Mouse (Mus musculus): ENCODE results near the gene Rbl2.

The Rbl2 gene

DNA sequence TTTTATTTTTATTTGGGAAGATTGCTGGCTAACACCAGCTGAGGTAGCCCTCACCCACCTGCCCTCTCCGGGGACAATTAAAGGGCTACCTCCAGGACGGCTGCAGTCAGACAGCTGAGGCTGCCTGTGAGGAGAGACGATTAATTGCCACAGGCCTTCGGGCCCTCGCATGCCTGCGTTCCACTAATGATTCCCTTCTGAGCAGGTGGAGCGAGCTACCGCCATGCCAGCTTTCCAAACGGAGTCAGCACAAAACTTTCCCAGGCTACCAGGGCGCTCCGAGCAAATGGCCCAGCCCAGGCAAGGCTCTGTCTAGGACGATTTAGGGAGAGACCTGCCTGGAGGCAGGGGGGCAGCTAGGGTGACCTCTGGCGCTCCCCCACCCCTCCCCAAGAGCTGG, 101.7 kb downstream of the Rbl2 start:
- no peak for DNase-seq

All from lung, postnatal 14 days (tissue).